Mouse (Mus musculus): ENCODE results near the gene Mrpl2.

DNA sequence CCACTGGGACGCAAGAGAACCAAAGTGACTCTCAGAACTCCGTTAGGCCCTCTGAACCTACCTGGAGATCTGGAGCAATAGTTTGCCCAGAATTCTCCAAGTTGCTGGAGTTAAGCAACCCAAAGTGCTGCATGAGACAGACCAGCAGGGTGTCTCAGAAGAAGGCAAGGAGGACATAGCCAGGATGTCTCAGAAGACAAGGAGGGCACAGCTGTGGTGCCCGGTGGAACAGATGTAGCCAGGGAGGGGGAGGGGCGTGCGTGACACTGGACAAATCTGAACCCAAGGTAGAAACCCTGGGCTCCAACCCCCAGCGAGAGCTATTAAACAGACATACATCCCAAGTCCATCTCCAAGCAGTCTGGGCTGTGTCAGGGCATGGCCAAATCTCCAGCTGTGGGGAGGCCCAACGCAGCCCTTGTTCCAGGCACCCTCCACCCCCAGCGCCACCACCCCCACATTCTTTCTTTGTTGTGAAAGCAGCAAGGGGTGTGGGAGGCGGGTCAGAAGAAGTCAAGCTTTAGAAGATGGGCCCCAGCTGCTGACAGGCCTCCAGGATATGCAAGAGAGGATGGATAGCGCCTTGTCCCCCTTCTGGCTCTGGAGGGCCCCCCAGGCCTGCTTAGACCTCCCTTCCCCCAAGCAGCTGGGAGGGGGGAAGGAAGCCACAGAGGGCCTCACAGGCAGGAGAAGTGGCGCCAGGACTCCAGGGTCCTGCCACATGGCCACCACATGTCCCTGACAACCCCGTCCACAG is 16.2 kb upstream of the Mrpl2 start:
- no peak for TF ChIP-seq CTCF (IDR thresholded peaks at IDR 0.05; ENCODE audit: low read depth, low read length)
- TF ChIP-seq POLR2A (IDR thresholded peaks at IDR 0.05; ENCODE audit: extremely low read depth, insufficient read depth, low read length), result no peak

Data from liver, adult 2 months (tissue).